Mouse (Mus musculus) 3134 (cell line): ENCODE measurements around the gene Cpt1b.

Experiments
- DNase-seq: peaks from one replicate; pipeline ENCODE4 v3.0.0-alpha.2; 2011; ENCODE audit warnings: low spot score; ENCODE audit not compliant: insufficient read length; ENCODE audit errors: extremely low read depth

The Cpt1b gene

GRCm38 (mm10) chr15:89425711-89426121, at the start of gene Cpt1b:
Gene Cpt1b, minus strand, starts transcription at chr15:89425863.
- DNase-seq, result no peak

GRCm38 (mm10) chr15:89475293-89475600, 49.6 kb upstream of the Cpt1b start:
- no peak for DNase-seq

GRCm38 (mm10) chr15:89474596-89475292, 49.1 kb upstream of the Cpt1b start:
- no peak for DNase-seq

- no peak for DNase-seq
Measured at GRCm38 (mm10) chr15:89473921-89474320, 48.3 kb upstream of the Cpt1b start.

- DNase-seq, result no peak
Measured at GRCm38 (mm10) chr15:89473370-89473769, 47.7 kb upstream of the Cpt1b start.

- no peak for DNase-seq
Measured at GRCm38 (mm10) chr15:89471476-89471875, 45.8 kb upstream of the Cpt1b start.

GRCm38 (mm10) chr15:89468577-89468976, 42.9 kb upstream of the Cpt1b start:
- DNase-seq, result no peak

GRCm38 (mm10) chr15:89465052-89465451, 39.4 kb upstream of the Cpt1b start:
- DNase-seq, result no peak

- no peak for DNase-seq
Measured at GRCm38 (mm10) chr15:89463334-89464235, 37.9 kb upstream of the Cpt1b start.

GRCm38 (mm10) chr15:89462176-89462575, 36.5 kb upstream of the Cpt1b start:
- DNase-seq, result no peak

GRCm38 (mm10) chr15:89461321-89461720, 35.7 kb upstream of the Cpt1b start:
- no peak for DNase-seq

- DNase-seq, result no peak
Measured at GRCm38 (mm10) chr15:89460298-89460697, 34.6 kb upstream of the Cpt1b start.

- no peak for DNase-seq
Measured at GRCm38 (mm10) chr15:89459821-89460220, 34.2 kb upstream of the Cpt1b start.

- no peak for DNase-seq
Measured at GRCm38 (mm10) chr15:89458942-89459341, 33.3 kb upstream of the Cpt1b start.

- no peak for DNase-seq
Measured at GRCm38 (mm10) chr15:89455642-89456041, 30.0 kb upstream of the Cpt1b start.

- DNase-seq, result no peak
Measured at GRCm38 (mm10) chr15:89454857-89455256, 29.2 kb upstream of the Cpt1b start.

GRCm38 (mm10) chr15:89453865-89454478, 28.3 kb upstream of the Cpt1b start, which contains the start of gene Mapk8ip2:
Gene Mapk8ip2, plus strand, starts transcription at chr15:89453913.
- no peak for DNase-seq

- no peak for DNase-seq
Measured at GRCm38 (mm10) chr15:89452906-89453864, 27.5 kb upstream of the Cpt1b start.

- no peak for DNase-seq
Measured at GRCm38 (mm10) chr15:89442486-89443070, 16.9 kb upstream of the Cpt1b start.

GRCm38 (mm10) chr15:89435878-89436277, 10.2 kb upstream of the Cpt1b start:
- no peak for DNase-seq
